Mouse (Mus musculus) megakaryocyte progenitor cell, adult 5-6 weeks (primary cell): ENCODE data around the gene Heatr9. TPM values are rescaled to one million over a fixed set of nuclear protein-coding genes. Genes with fewer than 3 reads are reported as not detected.
"Not testable (repeated sequence)": the region's sequence is repeated elsewhere in the genome, so short reads cannot be mapped to it uniquely, and the experiment has no call there.

ENCODE experiments used
- ATAC-seq: replicated peaks from 2 replicates; pipeline ENCODE4 v1.8.0; 2016; ENCODE audit warnings: mild to moderate bottlenecking, moderate TSS enrichment, inconsistent platforms; ENCODE audit not compliant: poor library complexity
- total RNA-seq, 2 experiments: library from RNA; stranded (forward) in 1 of 2; stranded (reverse) in 1 of 2; fragments of 157-497, 149-512 nt in 1 of 2; fragments of 200-1000 nt in 1 of 2; gene quantifications; 2 replicates each; pipeline versions ENCODE4 v1.2.3 to v1.2.4; 2015 to 2017

The Heatr9 gene
- total RNA-seq (2015), result not detected in 2 replicates
- total RNA-seq (2017), result not detected in 2 replicates

DNA sequence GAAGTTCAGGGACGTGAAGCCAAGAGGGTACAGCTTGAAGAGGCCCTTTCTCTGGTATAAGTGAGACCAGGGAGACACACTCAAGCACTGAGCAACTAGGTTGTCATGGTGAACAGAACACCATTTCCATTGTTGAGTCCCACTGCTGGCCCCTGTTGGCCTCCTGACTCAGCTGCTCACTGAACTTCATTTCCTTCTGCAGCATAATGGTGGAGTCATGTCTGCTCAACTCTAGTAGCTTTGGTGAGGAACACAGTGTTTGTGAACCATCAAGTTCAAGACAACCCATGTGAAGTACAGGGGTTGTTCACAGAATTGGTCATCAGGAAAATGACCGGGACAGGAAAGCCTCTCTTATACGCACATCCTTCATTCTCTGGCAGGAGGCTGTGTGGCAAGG lies at the start of gene Heatr9:
TSS of gene Heatr9 (minus strand) at position 101 of the 400 bp plus-strand sequence.
- ATAC-seq, result no peak

DNA sequence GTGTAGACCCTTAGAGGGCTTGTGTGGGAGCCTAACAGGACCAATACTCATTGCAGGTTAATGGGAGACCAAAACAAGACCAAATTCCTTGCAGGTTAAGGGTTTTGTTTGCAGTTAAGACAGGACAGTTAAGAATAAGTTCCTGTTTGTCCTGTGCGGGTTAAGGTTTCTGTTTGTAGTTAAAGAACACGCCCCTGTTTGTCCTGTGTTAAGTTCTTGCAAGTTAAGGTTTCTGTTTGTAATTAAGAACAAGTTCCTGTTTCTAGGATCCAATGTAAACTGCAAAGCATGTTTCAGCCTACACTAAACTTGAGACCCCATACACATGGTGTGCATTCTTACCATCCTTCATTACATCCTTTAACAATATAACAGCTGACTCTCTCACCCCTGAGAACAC lies 48.2 kb upstream of the Heatr9 start:
- 0 out of 2 replicates have a peak, but pooled peaks have one; percentile 17 for ATAC-seq

DNA sequence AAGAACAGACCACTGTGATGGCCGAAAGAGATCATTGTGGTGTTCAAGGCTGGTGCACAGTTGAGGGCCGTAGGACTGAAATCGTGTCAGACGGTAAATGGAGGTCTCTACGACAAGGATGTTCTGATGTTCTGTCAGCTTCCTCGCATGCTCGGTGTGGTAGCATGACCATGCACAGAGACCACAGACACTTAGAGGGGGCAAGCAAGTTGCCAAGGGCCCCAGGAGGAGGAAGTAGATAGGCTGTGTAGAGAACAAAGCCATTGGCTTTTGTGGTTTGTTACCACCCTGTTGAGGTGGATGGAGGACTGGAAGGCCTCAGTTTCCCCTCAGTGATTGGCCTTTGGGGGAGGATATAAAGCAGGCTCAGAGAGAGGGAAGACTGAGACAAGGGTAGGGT lies 47.3 kb upstream of the Heatr9 start:
- peak; percentile 65 for ATAC-seq

DNA sequence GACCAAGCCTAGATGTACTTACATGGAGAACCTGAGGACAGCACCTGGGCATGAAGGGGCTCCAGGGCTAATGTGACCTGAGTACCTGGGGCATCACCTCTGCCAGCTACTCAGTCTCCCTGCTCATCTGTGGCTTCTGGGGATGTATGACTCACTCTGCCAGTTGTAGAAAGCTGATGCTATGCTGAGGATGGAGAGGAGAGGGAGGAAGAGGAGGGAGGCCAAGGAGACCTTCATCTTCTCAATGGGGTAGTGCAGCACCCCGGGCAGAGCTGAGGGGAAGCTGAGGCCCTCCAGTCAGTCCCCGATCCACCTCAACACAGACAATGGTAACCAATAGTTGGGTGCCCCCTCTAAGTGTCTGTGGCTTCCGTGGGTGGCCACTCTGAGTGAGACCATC lies 46.8 kb upstream of the Heatr9 start:
- ATAC-seq, result no peak

DNA sequence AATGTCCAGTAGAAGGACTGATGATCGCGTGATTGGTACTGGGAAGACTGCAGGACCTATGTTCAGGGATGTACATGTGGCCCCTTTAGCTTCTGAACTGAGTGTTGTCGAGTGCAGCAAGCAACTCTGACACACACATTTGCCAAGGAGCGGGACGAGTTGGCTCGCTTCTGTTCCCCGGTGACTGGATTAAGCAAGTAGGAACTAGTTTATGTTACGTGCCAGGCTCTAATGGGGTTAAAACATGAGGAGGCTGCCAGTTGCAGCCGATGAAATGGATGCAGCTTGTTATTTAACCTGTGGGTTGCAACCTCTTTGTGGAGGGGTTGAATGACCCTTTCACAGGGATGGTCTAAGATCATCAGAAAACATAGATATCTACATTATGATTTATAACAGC lies 46.1 kb upstream of the Heatr9 start:
- no peak for ATAC-seq

DNA sequence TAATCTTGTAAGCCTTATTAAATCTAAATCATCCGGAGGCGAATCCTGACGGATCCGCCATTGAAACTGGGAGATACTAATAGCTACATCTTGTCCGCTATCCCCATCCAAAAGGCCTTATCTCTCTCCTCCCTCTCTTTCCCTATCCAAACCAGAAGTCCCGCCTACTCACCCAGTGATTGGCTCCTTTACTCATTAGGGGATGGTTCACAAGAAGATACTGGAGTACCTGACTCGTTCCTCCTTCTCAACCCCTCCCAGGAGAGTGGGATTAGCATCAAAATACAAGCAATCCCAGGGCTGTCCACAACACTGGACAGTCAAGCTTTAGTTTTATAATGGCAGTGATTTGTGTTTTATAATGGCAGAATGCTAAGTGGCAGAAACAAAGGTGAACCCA lies 45.3 kb upstream of the Heatr9 start:
- no peak for ATAC-seq

DNA sequence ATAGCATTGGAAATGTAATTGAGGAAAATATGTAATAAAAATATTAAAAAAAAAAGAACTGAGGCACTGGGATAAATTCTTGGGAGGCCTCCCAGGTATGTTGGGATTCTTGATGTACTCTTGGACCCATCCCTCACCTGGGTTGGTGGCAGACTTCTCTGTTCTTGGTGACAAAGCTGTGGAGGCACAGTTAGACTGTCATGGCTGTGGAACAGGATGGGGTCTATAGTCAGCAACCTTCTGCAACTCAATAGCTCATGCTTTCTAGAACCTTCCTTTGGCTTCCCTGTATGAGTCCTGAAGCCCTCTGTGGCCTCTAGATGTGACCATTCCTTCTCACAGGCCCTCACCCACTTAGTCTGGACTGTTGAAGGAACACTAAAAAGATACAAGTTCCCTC lies 44.6 kb upstream of the Heatr9 start:
- ATAC-seq, result no peak

DNA sequence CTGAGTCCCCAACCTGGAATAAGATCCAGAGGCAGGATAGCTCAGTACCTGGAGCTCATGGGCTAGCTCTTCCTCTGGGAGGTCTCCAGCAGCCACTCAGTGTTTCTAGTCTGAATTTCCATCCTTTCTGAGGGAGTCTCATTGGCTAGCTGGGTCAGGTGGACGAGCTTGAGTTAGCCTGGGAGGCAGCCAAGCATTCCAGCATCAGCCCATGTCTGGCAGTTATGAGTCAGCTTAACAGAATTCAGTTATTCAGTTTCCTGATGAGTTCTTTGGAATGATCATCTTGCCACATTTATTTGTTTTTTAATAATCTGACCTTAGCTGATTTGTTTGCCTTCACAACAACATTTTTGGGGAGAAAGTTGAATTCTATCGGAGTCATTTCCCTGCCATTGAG lies 41.8 kb upstream of the Heatr9 start:
- no peak for ATAC-seq

DNA sequence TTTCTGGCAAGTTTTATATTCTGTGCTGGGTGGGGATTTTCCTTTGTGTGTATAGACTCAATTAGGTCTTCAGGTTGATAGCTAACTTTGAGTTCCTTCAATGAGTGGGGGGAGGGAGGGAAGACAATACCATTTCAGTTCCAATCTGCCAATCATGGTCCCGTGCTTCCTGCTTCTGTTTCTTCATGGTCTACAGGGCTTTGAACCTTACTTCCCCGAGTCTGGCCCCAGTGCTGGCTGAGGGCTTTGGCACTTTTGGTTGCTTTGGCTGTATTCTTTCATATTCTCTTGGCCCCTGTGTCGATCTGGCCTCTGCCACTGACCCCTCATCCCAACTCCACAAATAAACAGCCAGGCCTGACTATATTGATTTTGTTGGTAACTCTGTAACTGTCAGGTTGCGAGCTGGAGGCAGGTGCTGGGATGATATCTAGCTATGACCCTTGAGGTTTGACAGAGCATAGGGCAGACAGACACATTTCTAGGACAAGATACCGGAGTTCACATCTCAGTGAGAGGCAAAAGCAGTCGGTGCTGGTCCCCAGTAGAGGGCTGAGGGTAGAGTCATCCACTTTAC lies 40.4 kb upstream of the Heatr9 start:
- ATAC-seq, result no peak

DNA sequence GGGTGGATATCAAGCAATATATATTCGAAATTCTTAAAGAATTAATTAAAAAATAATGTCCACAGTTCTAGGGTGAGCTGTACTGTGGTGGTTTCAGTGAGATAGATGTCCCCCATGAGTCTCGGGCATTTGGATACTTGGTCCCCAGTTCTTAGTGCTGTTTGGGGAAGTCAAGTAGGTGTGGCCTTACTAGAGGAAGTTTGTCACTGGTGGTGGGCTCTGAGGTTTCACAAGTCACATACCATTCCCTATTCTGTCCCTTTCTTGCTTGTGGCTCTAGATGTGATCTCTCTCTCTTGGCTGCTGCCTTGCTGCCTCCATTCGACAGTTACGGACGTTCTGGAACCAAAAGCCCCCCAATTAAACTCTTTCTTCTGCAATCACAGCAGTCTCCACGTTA lies 38.4 kb upstream of the Heatr9 start:
- peak; percentile 93 for ATAC-seq

DNA sequence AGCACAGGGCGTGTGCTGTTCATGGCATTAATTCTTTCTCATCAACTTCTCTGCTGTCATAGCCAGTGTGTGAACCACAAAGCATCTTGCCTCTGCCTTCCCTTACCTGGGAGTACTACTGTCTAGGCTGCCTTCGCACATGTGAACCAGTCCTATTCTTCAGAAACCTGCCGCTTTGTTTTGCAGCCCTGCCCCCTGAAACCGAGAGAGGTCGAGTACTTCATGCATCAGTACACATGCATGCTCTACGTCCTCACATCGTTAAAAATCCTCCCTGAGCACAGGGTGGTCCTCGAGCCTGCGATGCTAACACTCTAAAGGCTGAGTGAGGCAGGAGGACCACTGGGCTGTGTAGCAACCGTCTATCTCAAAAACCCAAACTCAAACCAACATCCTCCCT lies 35.1 kb upstream of the Heatr9 start:
- no peak for ATAC-seq

DNA sequence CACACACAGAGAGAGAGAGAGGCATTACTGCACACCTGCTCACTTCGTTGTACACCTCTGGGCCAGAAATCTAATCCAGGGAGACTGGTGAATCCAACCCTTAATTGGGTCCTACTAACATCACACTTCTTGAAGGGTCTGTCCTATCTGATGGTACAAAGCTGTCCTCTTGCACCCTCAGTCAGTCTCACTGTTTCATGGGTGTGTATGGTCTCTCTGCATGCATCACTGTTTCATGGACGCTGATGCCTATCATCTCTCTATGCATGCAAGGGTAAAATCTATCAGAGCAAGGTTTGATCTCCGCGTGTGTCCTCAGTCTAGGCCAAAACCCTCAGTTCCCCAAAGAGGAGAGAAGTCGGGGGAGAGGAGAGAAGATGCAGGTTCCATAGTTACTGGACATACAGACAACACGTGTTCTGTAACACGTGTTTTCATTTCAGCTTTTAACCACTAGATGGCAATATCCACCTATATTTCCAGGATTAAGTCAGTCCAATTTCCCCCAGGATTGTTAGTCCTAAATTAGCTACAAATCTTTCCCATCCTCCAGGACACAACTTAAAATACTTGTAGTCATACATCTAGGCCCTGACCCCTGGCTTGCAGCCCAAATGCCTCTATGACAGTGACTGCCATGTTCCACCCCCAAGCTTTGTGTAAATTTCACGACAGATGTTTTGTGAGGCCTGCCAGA lies 34.3 kb upstream of the Heatr9 start:
- ATAC-seq, result peak; percentile 68

DNA sequence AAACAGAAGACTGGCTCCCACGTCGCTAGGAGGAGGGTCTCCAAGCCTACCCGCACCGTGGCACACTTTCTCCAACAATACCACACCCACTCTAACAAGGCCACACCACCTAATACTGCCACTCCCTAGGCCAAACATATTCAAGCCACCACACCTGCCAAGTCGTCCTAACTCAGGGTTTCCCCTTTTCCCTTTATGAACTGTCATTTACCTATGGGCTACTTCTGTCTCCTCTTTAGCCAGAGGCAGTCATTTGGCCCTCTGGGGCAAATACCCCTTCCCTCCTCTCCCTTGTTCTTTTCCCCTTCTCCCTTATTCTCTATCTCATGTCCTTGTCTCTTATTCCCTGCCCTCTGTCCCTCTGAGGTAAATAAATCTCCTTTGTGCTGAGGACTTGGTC lies 29.7 kb upstream of the Heatr9 start:
- no peak for ATAC-seq

DNA sequence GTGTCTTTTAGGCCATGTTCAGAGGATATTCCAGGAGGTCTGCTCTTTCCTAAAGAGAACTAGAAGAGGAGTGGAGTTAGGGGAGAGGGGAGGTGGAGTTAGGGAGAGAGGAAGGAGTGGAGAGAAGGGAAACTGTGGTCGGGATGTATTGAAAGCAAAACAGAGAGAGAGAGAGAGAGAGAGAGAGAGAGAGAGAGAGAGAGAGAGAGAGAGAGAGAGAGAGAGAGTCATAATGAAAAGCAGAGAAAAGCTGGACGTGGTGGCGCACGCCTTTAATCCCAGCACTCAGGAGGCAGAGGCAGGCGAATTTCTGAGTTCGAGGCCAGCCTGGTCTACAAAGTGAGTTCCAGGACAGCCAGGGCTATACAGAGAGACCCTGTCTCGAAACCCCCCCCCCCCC lies 29.1 kb upstream of the Heatr9 start:
- ATAC-seq, result not testable (repeated sequence)

DNA sequence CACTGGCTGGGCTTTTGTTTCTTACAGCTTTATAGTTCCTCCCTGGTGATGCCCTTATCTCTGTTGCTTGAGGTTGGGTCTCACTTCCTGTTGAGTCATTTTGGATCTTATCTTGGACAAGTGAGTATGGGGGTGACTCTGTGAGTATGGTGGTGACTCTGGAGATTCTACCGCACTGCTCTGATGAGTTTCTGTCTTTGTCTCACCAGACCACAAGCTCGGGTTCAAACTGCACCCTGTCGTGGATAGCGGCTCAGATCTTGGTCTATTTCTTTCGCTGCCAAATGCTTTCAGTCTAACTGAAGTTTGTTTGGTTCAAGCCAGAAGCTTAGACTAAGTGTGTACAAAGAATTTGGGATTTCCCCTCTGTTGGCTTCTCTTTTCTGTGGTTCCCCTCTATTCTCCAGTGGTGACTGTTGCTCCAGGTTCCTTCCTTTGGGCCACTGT lies 28.2 kb upstream of the Heatr9 start:
- ATAC-seq, result peak; percentile 87

DNA sequence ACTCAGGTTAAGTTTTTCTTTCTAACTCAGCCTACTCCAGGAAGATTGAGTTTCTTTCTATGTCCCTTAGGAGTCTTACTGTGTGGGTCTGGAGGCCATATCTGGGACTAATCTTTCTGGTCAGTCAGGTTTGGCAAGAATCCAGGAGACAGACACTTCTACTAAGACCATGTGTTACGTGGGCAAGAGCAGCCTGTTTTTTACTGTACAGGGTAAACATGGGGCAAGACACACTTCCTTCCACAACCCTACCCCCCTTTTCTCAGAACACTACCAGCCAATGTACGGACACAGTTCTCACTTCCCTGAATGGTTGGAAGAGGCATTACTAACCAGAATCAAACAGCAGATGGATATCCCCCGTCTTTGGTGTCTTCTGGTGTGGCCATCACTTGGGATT lies 22.2 kb upstream of the Heatr9 start:
- ATAC-seq, result peak; percentile 95

DNA sequence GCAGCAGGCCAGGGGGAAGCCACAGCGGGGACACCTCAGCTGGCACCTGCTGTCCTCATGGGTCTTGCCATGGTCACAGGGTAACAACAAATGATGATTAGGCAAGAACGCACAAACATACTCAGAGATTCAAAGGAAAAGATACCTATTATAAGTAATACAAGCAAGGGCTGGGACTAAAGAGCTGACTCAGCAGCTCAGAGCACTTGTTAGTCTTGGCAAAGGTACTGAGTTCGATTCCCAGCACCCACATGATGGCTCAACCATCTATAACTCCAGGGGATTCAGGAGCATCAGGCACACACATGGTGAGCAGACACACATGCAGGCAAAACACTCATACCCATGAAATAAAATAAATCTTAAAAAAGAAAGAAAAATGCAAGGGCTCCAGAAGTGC lies 19.4 kb upstream of the Heatr9 start:
- no peak for ATAC-seq

DNA sequence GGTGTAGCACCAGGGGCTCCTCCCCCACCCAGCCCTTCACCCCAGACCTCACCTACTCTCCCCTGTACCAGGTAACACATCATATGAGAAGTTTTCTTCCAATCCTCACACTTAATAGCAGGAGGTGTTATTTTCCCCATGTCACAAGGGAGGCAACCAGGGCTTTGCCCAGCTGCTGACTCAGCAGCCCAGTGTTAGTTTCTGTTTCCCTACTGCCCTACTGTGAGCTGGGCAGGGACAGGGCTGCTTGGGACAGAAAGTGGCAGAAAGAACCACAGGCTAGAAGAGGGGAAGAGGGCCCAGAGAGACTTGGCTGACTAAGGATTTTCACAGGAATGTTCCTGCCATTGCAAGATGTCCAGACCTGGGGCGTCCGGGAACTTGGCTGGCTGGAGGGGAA lies 19.0 kb upstream of the Heatr9 start:
- peak; percentile 49 for ATAC-seq

DNA sequence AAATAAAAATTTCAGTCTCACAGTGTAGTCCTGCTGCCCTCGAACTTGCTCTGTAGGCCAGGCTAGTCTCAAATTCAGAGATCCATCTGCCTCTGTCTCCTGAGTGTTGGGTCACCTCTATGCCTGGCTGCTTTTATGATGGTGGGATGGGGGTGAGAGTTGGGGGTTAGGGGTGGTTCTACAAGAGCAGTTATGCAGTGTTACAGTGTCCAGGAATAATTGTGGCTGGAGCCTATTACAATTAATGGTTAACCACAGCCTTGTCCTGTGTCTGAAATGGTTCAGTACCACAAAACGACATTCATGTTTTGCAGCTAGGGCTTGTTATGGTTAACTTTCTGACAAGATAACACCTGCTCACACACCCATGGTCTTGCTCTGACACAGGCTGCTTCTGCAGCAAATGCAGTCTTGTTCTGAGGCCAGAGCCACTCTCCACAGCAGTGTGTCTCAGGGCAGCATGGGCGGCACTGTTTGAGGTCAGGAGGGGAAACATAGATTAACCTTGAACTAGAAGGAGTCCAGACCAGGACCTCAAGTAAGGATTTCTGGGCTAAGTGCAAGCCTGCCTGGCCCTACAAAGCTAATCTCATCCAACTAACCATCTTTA lies 16.8 kb upstream of the Heatr9 start:
- ATAC-seq, result no peak

DNA sequence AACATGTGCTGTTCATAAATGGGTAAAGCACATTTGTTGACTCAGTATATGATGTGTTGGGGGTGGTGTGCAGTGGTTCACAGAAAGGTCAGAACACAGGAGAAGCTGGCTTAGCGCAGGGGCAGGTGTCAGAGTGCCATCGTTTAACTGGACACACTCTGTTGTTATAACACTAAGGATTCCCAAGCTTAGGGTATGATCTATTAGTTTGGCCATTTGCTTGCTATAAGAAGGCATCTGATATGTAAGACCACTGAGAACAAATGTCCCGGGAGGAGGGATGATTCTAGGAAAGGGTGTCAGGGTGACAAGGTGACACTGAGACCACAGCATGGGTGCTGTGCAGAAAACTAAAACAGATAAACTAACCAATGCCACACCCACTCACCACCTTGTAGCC lies 14.9 kb upstream of the Heatr9 start:
- ATAC-seq, result no peak

DNA sequence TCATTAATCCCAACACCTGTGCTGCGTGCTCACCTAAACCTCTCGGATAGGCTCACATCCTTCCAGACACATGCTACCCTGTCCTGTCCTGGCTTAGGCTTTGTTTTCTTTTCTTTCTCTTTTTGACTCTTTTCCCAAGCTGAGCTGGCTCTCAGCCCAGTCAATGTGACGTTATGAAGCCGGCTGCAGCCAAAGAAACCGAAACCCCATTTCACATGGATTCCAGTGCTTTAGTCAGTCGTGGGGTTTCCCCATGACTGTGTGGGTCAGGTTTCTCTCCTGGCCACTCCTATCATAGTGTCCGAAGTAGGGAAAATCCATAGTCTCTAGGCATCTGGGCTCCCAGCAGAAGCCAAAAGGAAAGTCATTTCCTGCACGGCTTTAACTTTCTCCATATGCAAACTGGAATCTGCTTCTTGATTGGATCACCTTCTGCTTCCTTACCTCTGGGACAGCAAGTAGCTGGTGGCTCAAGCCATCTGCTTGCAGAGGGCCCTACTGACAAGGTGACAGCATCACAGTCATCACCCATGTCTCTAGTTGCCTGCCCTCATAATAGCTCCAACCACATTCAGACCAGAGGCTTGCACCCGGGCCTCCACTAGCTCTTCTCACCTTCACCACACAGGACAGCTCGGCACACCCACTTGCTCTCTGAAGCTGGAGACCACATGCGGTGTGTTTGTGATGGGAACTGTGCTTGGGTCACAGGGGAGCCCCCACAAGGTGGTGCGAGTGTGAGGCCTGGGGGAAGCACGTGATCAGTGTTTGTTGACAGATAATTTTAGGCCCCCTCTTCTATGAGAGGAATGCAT lies 12.8 kb upstream of the Heatr9 start:
- ATAC-seq, result peak; percentile 14; the same call in 1 of the 2 replicates
